Mouse (Mus musculus): ENCODE measurements around the gene Sh3gl2. TPM values are rescaled to one million over a fixed set of nuclear protein-coding genes. Genes with fewer than 3 reads are reported as not detected.

The Sh3gl2 gene
- polyA plus RNA-seq, 1 experiment from 2014 or later: 0.60 TPM

GRCm38 (mm10) chr4:85376187-85376586 is 171.3 kb downstream of the Sh3gl2 start:
- H3K9ac ChIP-seq: no peak overlapping the region
- no peak overlapping the region for H3K27ac ChIP-seq
- H3K4me1 ChIP-seq (replicated peaks): no peaks in the 10 kb centered on the region
- 79% methylated on average over 6 of the region's 6 CpGs for WGBS
- no peak overlapping the region for H3K4me2 ChIP-seq
- no peaks in the 10 kb centered on the region for H3K9me3 ChIP-seq (replicated peaks)
- no peak for ATAC-seq (replicated peaks; ENCODE audit: insufficient number of reproducible peaks, insufficient read depth, low FRiP score, low read depth)
- no peaks in the 10 kb centered on the region for H3K36me3 ChIP-seq
- H3K27me3 ChIP-seq: no peaks in the 10 kb centered on the region
- H3K4me3 ChIP-seq: no peak overlapping the region

DNA sequence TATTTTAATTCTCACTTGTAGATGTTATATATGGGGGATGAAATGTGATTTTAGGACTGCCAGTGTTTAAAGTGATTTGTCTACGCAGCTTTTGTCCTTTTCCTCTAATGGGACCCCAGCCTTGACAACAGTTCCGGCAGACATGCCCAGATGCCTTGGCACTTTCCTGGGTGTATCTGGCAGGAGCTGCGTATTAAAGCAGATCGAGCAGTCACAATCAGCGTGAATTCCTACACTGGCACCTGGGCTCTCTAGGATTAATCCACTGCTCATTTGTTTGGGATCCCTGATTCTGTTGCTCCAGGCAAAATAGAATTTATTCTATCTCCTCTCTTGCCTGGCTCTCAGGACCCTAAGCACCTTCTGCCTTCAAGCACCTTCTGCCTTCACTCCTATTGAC is 171.7 kb downstream of the Sh3gl2 start:
- Histone ChIP-seq H3K4me1 (replicated peaks) (no peaks in the 10 kb centered on the region), H3K9me3 (replicated peaks) (no peaks in the 10 kb centered on the region), H3K36me3 (no peaks in the 10 kb centered on the region), H3K27me3 (no peaks in the 10 kb centered on the region), H3K27ac (no peak overlapping the region), H3K4me2 (no peak overlapping the region), H3K9ac (no peak overlapping the region), H3K4me3 (no peak overlapping the region)
- WGBS: 90% methylated on average over 5 of the region's 5 CpGs
- ATAC-seq (replicated peaks; ENCODE audit: insufficient number of reproducible peaks, insufficient read depth, low FRiP score, low read depth): no peak

DNA sequence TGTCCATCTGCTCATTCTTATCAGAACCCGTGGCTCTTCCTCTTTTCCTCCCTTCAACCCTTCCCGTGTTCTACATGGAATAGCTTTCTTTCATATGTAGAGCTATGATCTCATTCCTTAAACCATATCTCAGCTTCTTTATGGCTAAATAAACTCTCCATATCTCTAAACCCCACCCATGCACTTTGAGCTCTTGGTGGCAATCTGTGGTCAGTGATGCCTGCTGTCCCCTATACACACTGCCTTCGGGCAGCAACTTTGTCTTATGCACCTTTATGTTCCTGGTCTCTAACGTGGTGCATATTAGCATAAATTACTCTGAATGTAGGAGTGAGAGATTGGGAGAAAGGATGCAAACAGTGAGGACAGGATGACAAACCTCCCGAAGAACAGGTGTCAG is 180.3 kb downstream of the Sh3gl2 start:
- Histone ChIP-seq H3K9ac (no peak overlapping the region), H3K4me3 (no peak overlapping the region), H3K4me1 (replicated peaks) (no peaks in the 10 kb centered on the region), H3K4me2 (no peak overlapping the region), H3K27me3 (no peaks in the 10 kb centered on the region), H3K9me3 (replicated peaks) (no peaks in the 10 kb centered on the region), H3K27ac (no peak overlapping the region), H3K36me3 (no peaks in the 10 kb centered on the region)
- no peak for ATAC-seq (replicated peaks; ENCODE audit: insufficient number of reproducible peaks, insufficient read depth, low FRiP score, low read depth)
- 61% methylated on average over 5 of the region's 5 CpGs for WGBS

DNA sequence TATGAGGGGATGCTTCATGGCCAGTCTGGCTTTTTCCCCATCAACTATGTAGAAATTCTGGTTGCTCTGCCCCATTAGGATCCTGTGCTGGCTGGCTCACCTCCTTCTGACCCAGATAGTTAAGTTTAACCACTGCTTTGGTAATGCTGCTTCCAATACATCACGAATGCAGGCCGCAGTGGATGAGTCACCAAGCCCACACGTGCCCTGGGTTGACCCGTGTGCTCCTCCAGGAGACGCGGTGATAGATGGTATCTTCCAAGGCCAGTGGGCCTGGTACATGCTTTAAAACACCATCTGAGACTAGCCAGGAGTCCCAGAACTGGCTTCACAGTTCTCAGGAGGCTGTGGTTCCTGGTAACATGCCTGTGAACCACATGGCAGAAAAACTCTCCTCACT is 182.8 kb downstream of the Sh3gl2 start:
- Histone ChIP-seq H3K9ac (no peak overlapping the region), H3K27me3 (no peaks in the 10 kb centered on the region), H3K4me3 (no peak overlapping the region), H3K27ac (no peak overlapping the region), H3K4me1 (replicated peaks) (no peaks in the 10 kb centered on the region), H3K36me3 (no peaks in the 10 kb centered on the region), H3K4me2 (no peak overlapping the region), H3K9me3 (replicated peaks) (no peaks in the 10 kb centered on the region)
- 89% methylated on average over 6 of the region's 6 CpGs for WGBS
- ATAC-seq (replicated peaks; ENCODE audit: insufficient number of reproducible peaks, insufficient read depth, low FRiP score, low read depth): no peak

DNA sequence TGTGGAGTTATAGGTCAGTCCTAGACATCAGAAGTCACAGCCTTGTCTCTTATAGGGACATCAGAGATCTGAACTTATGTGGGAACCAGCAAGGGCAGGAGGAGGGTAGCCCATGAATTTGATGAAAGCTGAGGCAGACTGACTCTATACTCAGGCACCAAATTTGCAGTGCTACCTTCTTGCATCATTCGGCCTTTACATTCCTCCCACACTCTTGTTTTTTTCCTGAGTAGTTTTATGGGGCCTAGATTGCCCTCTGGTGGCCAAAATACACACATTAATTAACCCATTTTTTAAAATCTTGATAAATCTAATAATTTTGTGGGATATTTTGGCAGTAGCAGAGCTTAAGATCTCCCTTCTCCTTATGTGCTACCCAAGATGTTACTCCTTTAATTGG is 186.9 kb downstream of the Sh3gl2 start:
- no peak for ATAC-seq (replicated peaks; ENCODE audit: insufficient number of reproducible peaks, insufficient read depth, low FRiP score, low read depth)
- Histone ChIP-seq H3K4me2 (no peak overlapping the region), H3K27ac (no peak overlapping the region), H3K36me3 (no peaks in the 10 kb centered on the region), H3K4me1 (replicated peaks) (no peaks in the 10 kb centered on the region), H3K9me3 (replicated peaks) (no peaks in the 10 kb centered on the region), H3K27me3 (no peaks in the 10 kb centered on the region), H3K4me3 (no peak overlapping the region), H3K9ac (no peak overlapping the region)
- 55% methylated on average over 1 of the region's 1 CpGs for WGBS

DNA sequence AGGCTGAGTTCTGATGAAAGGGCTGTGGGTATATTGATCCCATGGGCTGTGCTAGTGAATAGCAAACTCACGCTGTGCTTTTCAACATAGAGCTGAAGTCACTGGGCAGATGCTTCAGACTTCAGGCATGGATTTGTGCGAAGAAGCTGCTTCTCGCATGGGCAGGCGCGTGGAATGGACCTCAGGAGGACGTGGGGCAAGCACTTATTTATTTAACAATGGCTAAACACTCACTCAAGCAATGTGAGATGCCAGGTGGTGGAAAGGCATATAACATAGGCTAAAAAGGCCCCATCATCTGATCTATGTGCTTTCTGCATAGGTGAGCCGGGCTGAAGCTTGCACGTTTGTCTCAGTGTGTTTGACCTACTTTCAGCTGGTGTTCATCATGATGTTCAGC is 193.8 kb downstream of the Sh3gl2 start:
- Histone ChIP-seq H3K27me3 (no peaks in the 10 kb centered on the region), H3K36me3 (no peaks in the 10 kb centered on the region), H3K4me1 (replicated peaks) (no peaks in the 10 kb centered on the region), H3K4me3 (no peak overlapping the region), H3K9ac (no peak overlapping the region), H3K27ac (no peak overlapping the region), H3K4me2 (no peak overlapping the region), H3K9me3 (replicated peaks) (no peaks in the 10 kb centered on the region)
- 78% methylated on average over 8 of the region's 8 CpGs for WGBS
- no peak for ATAC-seq (replicated peaks; ENCODE audit: insufficient number of reproducible peaks, insufficient read depth, low FRiP score, low read depth)

DNA sequence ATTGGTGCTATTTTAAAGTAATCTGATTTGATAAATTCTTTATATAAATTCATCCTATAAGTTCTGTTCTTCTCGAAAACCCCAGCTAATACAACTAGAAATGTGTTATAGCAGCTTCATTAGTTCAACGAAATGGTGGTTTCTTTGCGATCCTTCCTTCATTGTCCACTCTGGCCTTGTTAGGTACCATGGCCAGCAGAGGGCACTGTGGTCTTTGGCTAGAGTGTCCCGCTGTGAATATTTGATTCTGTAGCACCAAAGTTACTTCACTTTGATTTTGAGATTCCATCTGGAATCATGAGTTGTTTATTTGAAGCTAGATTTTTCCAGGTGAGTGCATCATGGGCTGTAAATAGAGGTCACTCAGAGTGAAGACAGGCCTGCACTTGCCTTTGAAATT is 197.9 kb downstream of the Sh3gl2 start:
- no peak overlapping the region for H3K27ac ChIP-seq
- no peak overlapping the region for H3K4me3 ChIP-seq
- no peaks in the 10 kb centered on the region for H3K36me3 ChIP-seq
- H3K27me3 ChIP-seq: no peaks in the 10 kb centered on the region
- no peaks in the 10 kb centered on the region for H3K4me1 ChIP-seq (replicated peaks)
- ATAC-seq (replicated peaks; ENCODE audit: insufficient number of reproducible peaks, insufficient read depth, low FRiP score, low read depth): no peak
- no peaks in the 10 kb centered on the region for H3K9me3 ChIP-seq (replicated peaks)
- no peak overlapping the region for H3K4me2 ChIP-seq
- no peak overlapping the region for H3K9ac ChIP-seq
- WGBS: 37% methylated on average over 4 of the region's 4 CpGs

DNA sequence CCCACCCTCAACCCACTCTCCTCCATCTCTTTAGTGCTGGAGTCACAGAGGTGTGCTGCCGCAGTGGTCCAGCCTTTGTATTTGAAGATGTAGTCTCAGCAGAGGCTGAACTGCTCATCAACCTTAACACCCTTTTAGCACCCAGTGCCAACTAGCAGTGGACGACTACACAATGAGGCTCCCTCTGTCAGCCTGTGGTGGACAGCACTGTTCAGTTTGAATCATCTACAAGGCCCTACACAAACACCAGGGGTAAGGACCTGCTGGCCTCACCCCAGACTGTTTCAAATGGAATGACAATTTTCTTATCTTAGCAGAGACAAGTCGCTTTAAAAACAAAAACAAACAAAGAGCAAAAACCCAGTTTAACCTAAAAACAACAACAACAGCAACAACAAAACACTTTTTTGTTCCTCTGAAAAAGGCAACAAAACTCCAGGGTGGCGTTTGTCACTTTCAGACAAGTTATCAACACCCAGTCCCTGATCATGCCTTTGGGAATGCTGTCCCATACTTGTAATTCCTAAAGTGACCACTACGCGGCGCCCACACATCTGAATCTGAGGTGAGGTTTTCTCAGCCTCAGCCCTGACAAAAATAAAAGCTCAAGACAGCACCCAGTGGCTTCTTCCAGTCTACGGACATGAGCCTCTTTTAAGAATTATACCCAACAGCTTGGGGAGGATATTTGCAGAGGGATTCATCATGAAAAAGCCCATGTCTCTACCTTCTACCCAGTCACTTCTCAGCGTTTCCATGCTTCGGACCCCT is 199.7 kb downstream of the Sh3gl2 start:
- H3K27ac ChIP-seq: no peak overlapping the region
- no peaks in the 10 kb centered on the region for H3K9me3 ChIP-seq (replicated peaks)
- no peak overlapping the region for H3K9ac ChIP-seq
- no peak for ATAC-seq (replicated peaks; ENCODE audit: insufficient number of reproducible peaks, insufficient read depth, low FRiP score, low read depth)
- no peaks in the 10 kb centered on the region for H3K4me1 ChIP-seq (replicated peaks)
- H3K36me3 ChIP-seq: no peaks in the 10 kb centered on the region
- H3K4me2 ChIP-seq: no peak overlapping the region
- WGBS: 38% methylated on average over 10 of the region's 10 CpGs
- no peak overlapping the region for H3K4me3 ChIP-seq
- H3K27me3 ChIP-seq: no peaks in the 10 kb centered on the region

GRCm38 (mm10) chr4:85405276-85405675 is 200.3 kb downstream of the Sh3gl2 start:
- no peak overlapping the region for H3K4me2 ChIP-seq

GRCm38 (mm10) chr4:85416466-85416865 is 211.5 kb downstream of the Sh3gl2 start:
- H3K36me3 ChIP-seq: no peaks in the 10 kb centered on the region
- no peak for ATAC-seq (replicated peaks; ENCODE audit: insufficient number of reproducible peaks, insufficient read depth, low FRiP score, low read depth)
- no peaks in the 10 kb centered on the region for H3K9me3 ChIP-seq (replicated peaks)
- no peak overlapping the region for H3K4me3 ChIP-seq
- H3K27ac ChIP-seq: no peak overlapping the region
- no peaks in the 10 kb centered on the region for H3K4me1 ChIP-seq (replicated peaks)
- no peak overlapping the region for H3K9ac ChIP-seq
- H3K4me2 ChIP-seq: no peak overlapping the region
- H3K27me3 ChIP-seq: no peaks in the 10 kb centered on the region
- WGBS: 72% methylated on average over 3 of the region's 3 CpGs

More at GRCm38 (mm10) chr4:85405276-85405675, 200.3 kb downstream of the Sh3gl2 start:
- Histone ChIP-seq H3K27ac (no peak overlapping the region), H3K27me3 (no peaks in the 10 kb centered on the region), H3K4me3 (no peak overlapping the region), H3K36me3 (no peaks in the 10 kb centered on the region), H3K9ac (no peak overlapping the region), H3K9me3 (replicated peaks) (no peaks in the 10 kb centered on the region), H3K4me1 (replicated peaks) (no peaks in the 10 kb centered on the region)
- 69% methylated on average over 6 of the region's 7 CpGs for WGBS
- no peak for ATAC-seq (replicated peaks; ENCODE audit: insufficient number of reproducible peaks, insufficient read depth, low FRiP score, low read depth)

DNA sequence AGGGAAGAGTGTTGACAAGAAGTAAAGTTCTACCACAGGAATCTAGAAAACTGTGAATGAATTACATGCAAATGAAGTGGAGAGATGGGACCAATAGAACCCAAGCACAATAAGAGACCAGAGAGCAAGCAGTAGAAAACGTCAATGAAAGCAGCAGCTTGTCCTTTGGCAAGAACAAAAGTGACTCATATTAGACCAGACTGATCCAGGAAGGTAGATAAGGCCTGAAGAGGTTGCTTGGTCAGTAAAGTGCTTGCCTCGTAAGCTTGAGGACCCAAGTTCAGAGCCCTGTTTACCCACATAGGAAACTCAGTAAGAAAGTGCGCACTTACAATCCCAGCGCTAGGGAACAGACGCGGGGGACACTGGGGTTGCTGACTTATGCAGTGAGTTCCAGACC is 215.5 kb downstream of the Sh3gl2 start:
- Histone ChIP-seq H3K27me3 (no peaks in the 10 kb centered on the region), H3K9ac (no peak overlapping the region), H3K4me1 (replicated peaks) (peaks cover 5% of the 10 kb centered on the region; the same call in 1 of the 2 replicates), H3K9me3 (replicated peaks) (no peaks in the 10 kb centered on the region), H3K36me3 (no peaks in the 10 kb centered on the region), H3K4me3 (no peak overlapping the region), H3K27ac (no peak overlapping the region), H3K4me2 (no peak overlapping the region)
- 72% methylated on average over 6 of the region's 6 CpGs for WGBS
- no peak for ATAC-seq (replicated peaks; ENCODE audit: insufficient number of reproducible peaks, insufficient read depth, low FRiP score, low read depth)

DNA sequence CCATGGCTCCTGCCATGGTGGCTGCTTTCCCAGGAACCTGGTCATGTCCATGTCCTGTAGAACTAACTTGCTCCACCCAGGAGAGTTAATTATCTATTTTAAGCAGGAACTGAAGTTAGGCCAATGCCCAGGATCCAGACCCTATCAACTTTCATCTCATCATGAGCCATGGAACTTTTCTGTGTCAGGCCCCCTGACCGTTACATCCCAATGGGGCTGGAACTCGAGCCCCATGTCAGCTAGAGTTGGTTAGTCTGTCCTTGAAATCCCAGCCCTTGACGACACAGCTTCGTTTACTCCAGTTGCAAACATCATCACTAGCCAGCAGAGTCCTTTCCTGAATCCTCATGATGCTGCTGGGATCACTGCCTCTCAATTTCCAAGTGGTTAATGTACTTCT is 221.3 kb downstream of the Sh3gl2 start:
- Histone ChIP-seq H3K9me3 (replicated peaks) (no peaks in the 10 kb centered on the region), H3K4me1 (replicated peaks) (peaks cover 5% of the 10 kb centered on the region; the same call in 1 of the 2 replicates), H3K27me3 (no peaks in the 10 kb centered on the region), H3K4me2 (no peak overlapping the region), H3K36me3 (no peaks in the 10 kb centered on the region), H3K4me3 (no peak overlapping the region), H3K9ac (no peak overlapping the region), H3K27ac (no peak overlapping the region)
- ATAC-seq (replicated peaks; ENCODE audit: insufficient number of reproducible peaks, insufficient read depth, low FRiP score, low read depth): no peak
- WGBS: 76% methylated on average over 4 of the region's 4 CpGs
